ENCODE assay signal across 1 mouse cellular context in the genomic region with DNA sequence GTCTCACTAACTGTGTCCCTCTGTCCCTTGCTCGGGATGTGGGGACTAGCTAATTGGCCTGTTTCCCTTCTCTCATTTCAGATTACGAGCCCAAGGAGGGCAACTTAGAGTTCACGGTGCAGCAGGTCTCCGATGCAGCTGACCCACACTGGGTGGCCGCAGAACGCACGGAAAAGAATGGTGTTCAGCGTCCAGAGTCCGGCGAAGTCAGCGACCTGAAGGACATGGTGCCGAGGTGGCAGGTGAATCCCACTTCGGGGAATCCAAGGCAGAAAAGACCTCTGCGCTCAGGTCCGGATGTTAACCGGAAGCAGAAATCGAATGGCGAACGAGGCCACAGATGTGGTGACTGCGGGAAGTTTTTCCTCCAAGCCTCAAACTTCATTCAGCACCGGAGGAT.
TF ChIP-seq lines count a peak whose summit lies in the region.

No protein-coding gene starts in this region.

TF ChIP-seq in ES-E14, 5 proteins besides CTCF, POLR2A, EP300 and RAD21:
- TF ChIP-seq HCFC1 (IDR thresholded peaks at IDR 0.05; ENCODE audit: borderline replicate concordance, insufficient read depth, low read length): no peak
- TF ChIP-seq ZNF384 (IDR thresholded peaks at IDR 0.05; ENCODE audit: low read depth, low read length): no peak
- TF ChIP-seq CHD2 (IDR thresholded peaks at IDR 0.05; ENCODE audit: low read depth, low read length): no peak
- TF ChIP-seq ZC3H11A (IDR thresholded peaks at IDR 0.05; ENCODE audit: borderline replicate concordance, low read depth, low read length): no peak
